Mouse (Mus musculus): Measurements from ENCODE around the gene Nxph1. TPM values are rescaled to one million over a fixed set of nuclear protein-coding genes. Genes with fewer than 3 reads are reported as not detected.

Nxph1 gene
- polyA plus RNA-seq, 1 experiment, result not detected

GRCm38 (mm10) chr6:9234802-9235201, 286.6 kb downstream of the Nxph1 start:
- H3K4me1 ChIP-seq (ENCODE audit: control insufficient read depth, insufficient read depth, low read length), result no peaks in the 10 kb centered on the region
- TF ChIP-seq POLR2A (IDR thresholded peaks at IDR 0.05; ENCODE audit: borderline replicate concordance, control insufficient read depth, low read depth, low read length) (no peak), CTCF (IDR thresholded peaks at IDR 0.05; ENCODE audit: control insufficient read depth, insufficient read depth, low read length) (no peak)
- no peak overlapping the region for H3K4me3 ChIP-seq (replicated peaks; ENCODE audit: control insufficient read depth, low read depth, low read length)
- no peak overlapping the region for H3K27ac ChIP-seq (ENCODE audit: control insufficient read depth, insufficient read depth, low read depth, low read length, poor library complexity)

GRCm38 (mm10) chr6:9267998-9268397, 319.8 kb downstream of the Nxph1 start:
- Histone ChIP-seq H3K4me1 (ENCODE audit: control insufficient read depth, insufficient read depth, low read length) (no peaks in the 10 kb centered on the region), H3K4me3 (replicated peaks; ENCODE audit: control insufficient read depth, low read depth, low read length) (no peak overlapping the region), H3K27ac (ENCODE audit: control insufficient read depth, insufficient read depth, low read depth, low read length, poor library complexity) (no peak overlapping the region)
- no peak for TF ChIP-seq CTCF (IDR thresholded peaks at IDR 0.05; ENCODE audit: control insufficient read depth, insufficient read depth, low read length)
- TF ChIP-seq POLR2A (IDR thresholded peaks at IDR 0.05; ENCODE audit: borderline replicate concordance, control insufficient read depth, low read depth, low read length), result no peak
- 67% methylated on average over 1 of the region's 1 CpGs for WGBS

Other genes with a start within 250 kb of the Nxph1 start
- 4.7 and 14.6 TPM in 2 replicates for gene Ica1, start 169.9 kb upstream of the Nxph1 start, polyA plus RNA-seq (2011; ENCODE audit: insufficient read depth, insufficient read length, low replicate concordance, missing spikeins)